Mouse (Mus musculus): ENCODE results near the gene Itprid2.
"Not testable (repeated sequence)": the region's sequence is repeated elsewhere in the genome, so short reads cannot be mapped to it uniquely, and the experiment has no call there.

The Itprid2 gene

DNA sequence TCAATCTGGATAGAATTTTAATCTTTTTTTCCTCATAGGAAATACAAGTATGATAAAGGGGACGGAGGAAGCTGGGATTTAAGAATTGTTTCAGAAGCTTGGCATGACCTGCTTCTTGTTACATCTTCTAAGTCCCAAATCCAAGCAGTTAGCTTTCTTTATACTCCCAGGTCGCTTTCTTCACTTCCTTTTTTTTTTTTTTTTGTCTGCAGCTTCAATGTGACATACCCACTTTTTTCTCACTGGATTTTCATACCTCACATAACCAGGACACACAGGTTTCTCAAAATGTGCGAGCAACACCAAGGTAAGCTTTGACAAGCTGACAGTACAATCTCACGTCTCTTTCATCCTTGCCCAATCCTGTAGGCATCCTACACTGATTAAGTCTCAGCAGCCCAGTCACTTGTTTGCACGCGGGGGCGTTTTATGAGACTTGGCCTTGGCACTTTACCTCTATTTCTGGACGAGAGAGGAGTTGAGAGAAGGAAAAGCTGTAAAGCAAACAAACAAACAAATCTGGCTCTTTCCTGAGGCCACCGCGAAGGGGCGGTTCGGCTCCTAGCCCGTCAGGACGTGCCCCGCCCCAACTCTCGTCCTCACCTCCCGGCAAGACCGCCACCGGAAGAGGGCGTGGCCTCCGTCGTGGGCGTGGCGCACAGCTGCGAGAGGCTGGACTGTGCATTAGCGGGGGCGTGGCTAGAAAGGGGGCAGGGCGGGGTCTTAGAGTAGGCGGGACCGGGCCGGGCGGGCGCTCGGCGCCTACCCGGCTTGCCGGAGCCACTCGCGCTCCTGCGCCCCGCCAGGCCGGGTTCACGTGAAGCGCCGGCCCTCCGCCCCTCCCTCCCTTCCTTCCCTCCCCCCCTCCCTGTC lies at the start of gene Itprid2:
TSS of gene Itprid2 (plus strand) at position 825 of the 873 bp plus-strand sequence.
- DNase-seq: peak; percentile 96 to 98

DNA sequence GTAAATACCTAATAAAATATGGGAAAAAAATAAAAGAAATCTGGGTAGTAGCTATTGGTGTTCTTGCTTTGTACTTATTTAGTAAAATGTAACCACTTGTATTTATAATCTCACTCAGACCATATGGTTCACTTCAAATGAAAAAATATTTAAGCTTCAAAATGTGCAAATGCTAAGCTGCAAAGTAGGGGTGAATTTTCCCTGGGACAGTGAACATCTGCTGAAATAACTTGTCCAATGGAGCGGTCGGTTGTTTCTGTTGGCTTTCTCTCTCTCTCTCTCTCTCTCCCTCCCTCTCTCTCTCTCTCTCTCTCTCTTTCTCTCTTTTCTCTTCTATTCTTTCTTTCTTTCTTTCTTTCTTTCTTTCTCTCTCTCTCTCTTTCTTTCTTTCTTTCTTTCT lies 39.0 kb upstream of the Itprid2 start:
- no peak for DNase-seq

DNA sequence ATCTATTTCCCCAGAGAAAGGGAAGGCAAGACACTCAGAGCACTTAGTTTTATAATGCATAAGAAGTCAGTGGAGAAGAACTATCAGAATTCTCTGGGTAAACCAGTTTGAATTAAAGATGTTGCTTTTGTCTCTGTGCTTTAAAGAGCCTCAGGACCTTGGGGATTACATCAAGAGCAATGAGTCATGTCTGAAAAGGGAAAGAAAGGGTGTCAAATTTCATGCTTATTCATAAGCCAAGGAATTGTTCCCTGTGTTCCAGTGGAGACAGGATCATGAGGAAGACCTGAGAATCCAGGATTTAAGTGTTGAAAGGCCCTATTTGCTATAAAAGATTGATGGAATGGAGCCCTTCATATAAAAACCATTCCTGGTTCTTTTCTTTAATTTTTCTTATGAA lies 38.1 kb upstream of the Itprid2 start:
- no peak for DNase-seq

DNA sequence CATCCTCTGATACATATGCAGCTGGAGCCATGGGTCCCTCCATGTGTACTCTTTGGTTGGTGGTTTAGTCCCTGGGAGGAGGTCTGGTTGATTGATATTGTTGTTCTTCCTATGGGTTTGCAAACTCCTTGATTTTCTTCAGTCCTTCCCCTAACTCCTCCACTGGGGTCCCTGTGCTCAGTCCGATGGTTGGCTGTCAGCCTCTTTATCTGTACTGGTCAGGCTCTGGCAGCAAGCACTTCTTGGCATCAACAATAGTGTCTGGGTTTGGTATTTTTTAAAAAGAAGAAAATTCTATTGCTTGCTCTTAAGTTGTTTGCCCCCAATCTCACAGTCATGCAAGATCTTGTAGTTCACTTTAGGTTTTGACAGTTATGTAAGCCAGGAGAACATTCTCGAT lies 34.0 kb upstream of the Itprid2 start:
- not testable (repeated sequence) for DNase-seq

DNA sequence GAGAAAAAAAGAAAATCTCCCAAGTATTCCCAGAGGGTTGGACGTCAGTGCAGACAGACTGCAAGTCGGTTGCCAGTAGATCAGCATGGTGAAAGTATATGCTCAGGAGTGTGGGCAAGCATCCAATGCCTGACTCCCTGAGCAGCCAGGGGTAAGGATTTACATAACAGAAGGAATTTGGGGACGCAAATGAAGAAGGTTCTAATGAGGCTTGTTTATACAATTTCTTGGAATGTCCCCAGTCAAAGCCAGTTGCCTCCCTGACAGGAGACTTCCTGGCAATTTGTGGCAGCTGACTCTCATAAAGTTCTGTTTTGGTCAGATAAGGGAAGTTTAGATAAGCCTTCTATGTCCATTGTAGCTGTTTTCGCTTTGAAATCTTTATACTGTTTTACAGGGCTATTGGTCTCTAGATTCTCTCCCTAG lies 33.4 kb upstream of the Itprid2 start:
- no peak for DNase-seq

DNA sequence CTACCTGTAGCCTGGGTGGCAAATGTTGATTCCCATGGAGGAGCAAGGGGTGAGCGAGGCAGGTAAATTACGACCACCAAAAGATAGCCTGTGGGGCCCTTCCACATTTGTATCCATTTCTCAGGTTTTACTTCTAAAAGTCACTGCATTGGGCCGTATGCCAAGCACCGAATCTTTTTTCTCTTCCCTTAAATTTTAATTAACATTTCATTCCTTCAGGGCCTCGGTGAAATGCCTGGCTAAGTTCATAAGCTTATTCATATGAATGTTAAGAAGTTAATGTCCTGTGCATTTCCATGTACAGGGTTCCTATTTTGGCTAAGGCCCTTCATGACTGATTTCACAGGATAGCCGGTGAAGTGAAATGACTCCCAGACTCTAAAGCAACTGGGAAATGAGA lies 32.8 kb upstream of the Itprid2 start:
- no peak for DNase-seq

DNA sequence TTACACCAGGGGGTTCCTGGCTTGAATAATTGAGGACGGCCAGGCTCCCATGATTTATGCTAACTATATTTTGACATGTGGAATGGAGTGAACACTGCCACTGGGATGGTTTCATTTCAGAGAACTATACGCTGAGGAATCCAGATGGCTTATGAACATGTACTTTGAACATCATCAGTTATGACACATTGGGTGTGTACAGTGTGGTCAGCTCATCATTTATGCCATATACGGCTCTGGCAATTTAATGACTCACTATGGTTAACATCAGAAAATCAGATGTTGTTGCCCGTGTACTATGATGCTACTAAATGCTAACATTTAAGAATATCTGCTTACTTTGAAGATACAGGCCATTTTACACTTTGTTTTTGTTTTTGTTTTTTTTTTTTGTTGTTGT lies 31.8 kb upstream of the Itprid2 start:
- DNase-seq: no peak

DNA sequence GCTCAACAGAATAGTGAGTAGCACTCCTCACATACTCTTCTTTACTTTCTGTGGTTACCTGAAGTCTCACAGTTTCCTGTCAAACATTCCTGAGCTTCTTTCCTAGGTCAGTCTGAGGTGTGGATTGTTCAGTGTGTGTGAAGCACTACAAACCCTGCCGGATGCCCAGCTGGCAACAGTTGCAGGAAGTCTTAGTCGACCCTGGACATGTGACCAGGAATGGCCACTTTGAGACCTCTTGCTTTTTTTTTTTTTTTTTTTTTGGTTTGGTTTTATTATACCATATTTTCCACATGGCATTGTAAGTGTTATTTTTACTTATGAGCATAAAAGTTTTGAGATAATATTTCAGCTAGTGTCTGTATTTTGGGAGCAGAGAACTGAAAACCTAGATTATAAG lies 29.1 kb upstream of the Itprid2 start:
- peak in 1 of 2 experiments; percentile 43 for DNase-seq

DNA sequence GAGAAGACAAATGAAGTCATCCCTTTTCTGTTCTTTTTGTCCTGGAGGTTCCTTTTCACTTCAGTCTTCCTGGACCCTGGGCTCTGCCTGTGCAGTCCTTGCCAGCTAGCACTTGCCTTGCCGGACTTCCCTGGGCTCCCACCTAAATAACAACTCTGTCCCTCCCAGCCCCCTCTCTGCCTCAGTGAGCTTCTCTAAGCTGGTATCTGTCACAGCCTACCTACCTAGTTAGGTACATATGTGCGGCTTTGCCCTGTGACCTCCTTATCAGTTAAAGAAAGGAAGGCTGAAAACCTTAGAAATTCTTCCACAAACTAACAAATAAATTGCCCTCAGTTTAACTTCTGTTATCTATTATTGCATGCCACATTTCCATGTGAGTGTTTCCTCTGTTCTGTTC lies 28.0 kb upstream of the Itprid2 start:
- DNase-seq: no peak

DNA sequence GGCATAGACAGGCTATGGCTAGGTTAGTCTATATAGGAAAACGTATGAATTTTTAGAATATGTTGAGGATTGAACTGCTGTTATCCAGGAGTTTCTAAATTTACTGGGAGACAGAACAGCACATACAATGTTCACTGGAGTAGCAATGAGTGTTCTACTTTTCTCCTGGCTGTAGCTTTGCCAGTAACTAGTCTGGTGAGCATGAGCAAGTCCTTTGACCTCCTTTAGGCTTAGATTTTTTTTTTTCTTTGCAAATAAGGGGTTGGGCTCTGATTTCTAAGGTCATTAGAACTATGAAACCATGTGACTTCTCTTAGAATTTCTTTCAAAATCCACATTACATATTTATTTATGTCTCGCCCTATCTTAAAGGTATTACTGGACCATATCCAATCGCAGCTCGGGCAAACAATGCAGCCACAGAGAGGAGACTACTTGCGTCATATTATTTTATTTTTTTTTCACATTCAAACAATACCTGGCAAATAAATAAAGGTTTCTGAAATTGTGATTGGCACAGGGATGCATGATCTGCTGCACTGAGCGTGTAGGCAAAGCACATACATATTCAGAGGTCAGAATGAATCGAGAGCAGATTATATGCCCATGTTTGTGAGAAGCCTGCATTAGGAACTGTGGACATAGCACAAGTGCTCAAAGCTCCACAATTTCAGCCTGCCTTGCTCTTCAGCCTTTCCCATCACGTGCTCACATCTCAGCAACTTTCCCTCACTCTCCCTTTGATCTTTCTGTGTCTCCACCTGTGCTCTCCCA lies 26.7 kb upstream of the Itprid2 start:
- DNase-seq: no peak

DNA sequence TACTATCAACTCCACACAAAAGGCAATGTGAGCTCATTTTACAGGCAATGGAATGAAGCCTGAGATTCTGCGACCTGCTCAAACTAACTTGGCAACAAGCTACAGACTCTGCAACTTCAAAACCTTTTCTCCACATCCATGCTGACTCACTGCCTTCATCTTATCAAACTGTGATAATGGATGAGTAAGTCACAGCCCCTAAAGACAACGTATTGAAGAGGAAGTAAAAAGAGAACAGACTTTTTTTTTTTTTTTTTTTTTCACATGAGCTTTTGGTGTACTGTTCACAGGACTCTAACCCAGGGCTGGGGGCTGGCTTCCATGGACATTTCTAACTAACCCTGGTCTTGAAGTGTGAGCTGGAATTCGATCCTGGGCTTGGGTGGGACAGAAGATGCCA lies 24.3 kb upstream of the Itprid2 start:
- no peak for DNase-seq

DNA sequence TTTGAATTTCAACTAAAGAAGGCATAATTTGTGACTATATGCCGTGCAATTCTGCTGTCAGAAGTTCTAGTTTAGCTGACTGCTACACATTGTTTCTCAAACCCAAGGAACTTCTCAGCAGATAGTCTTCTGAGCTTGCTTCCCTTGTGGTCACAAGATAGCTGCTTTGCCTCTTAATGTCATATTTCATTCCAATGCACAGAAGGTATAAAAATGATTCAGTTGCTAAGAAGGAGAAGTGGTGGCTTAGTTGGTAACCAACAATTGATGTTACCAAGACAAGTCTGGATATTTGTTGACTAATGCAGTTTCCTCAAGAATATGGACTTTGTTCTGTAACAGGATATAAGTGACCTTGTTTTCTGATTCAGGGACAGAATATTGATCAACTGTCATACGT lies 17.0 kb upstream of the Itprid2 start:
- no peak for DNase-seq

DNA sequence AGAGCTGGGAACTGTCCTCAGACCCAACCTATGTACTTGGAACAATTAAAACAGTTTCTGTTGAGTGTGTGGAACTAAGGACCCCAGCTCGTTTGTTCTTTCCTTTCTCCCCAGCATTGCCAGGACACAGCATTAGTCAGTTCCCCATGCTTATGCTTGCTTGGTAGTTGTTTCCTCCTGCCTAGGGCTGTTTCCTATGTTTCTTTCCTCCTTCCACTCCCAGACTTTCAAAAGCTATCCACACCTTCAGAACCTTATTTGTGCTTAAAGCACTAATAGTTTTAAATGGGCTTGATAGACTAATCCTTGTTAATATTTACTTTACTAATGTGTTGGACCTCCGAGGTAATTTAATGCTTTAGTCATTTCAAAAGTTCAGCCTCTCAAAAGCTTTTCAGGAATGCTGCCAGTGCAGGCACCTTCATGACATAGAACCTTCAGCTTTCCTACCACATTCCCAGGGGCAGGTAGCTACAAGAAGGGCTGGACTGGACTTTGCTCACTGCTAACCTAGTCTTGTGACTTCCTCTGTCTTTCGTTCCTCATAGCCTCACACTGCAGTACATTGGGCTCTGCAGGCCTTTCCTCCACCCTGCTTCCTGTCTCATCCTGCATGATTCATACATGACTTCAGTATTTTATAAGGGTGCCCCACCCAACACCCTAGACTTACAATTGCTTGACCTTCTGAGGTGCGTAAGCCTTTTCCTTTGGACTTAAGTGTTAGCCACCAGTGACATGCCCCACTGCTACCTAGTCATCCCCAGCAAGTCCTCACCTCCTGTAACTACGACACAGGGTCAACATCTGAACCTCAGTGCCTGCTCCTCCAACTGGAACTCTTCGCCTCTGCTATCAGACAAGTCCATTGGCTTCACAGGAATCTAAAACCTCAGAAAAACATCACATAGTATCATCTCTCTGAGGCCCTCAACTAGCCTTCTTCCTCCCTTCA lies 16.3 kb upstream of the Itprid2 start:
- peak in 1 of 2 experiments; percentile 6 for DNase-seq

DNA sequence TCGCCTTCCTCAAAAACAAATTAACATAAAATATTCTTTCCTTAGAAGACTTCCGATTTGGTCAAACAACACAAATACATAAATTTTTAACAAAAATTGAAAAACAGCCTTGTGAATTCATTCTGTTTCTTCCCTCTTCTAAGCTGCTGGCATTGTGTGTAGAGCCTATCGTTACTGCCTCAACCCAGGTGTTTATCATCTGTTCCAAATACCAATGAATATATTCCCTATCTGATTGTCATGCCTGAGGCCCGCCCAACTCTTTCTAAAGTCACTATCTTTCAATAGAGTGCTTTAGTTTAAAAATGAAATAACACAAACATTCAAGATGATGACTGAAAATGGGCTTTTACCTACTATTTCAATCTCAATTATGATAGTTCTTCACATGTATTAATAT lies 11.9 kb upstream of the Itprid2 start:
- DNase-seq: no peak

DNA sequence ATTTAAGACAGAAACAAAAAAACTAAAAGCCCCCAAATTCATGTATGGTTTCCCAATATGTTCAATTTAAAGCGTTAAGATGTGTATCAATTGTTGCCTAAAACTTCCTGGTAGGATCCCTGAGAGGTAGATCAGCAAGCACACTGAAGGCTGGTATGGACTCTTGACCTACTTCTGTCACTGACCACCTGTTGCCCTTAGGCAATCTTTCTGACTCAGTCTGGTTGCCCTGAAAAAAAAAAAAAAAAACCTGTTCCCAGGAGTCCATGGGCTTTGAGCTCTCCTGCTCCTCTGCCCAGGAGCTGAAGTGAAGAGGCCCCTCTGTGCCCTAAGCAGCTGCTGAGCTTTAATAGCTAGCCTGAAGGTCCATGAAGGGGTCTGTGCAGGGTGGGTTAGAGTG lies 7.5 kb upstream of the Itprid2 start:
- DNase-seq: no peak

DNA sequence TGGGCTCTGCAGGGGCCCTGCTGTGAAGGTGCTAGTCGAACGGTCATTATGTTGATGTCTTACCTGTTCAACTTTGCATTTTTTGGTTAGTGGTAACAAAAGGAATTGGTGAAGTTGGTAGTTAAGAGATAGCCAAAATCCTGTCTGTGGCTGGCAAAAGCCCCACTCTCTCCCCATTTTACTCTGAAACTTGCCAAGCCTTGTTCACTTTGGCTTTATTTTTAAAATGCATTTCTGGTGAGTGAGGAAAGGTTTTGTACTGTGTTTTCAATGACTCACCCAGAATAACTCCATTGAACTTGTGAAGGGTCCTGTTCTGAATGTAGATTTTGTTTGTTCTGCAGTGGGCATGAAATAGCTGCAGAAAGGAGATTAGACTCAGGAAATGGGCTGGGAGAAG lies 4.9 kb upstream of the Itprid2 start:
- DNase-seq: no peak

DNA sequence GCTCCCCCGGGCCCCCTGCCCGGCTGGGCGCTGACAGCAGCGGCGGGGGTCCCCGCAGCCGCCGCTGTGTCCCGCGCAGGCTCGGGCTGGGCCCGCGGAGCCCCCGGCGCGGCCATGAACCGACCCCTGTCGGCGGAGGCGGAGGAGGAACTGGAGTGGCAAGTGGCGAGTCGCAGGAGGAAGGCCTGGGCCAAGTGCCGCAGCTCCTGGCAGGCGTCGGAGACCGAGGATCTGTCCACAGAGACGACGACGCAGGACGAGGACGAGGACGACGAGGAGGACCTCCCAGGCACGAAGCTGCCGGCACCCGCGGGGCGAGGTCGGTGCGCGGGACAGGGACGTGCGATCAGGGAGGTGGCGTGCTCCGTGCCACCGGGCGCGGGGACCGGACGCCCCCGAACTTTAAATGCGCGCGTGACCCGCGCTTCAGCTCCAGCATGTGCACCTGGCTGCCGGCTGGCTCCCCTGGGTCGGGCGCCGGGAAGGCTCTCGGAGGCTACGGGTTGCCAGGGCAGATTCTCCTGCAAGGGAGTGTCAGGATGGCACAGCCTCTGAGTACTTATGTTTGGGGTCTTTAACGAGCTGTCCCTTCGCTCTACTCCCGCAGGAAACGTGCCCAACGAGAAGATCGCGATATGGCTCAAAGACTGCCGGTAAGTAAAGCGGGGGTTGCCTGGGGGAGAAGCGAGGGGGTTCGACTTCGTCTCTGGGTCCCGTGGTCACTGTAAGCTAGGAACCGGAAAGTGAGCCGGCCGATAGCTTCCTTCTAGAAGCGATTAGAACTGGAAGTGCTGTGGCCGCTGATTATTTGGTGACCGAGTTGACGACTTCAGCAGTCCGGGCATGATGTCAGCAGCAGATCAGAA lies 507 bp downstream of the Itprid2 start:
- DNase-seq: peak; percentile 72 to 75

DNA sequence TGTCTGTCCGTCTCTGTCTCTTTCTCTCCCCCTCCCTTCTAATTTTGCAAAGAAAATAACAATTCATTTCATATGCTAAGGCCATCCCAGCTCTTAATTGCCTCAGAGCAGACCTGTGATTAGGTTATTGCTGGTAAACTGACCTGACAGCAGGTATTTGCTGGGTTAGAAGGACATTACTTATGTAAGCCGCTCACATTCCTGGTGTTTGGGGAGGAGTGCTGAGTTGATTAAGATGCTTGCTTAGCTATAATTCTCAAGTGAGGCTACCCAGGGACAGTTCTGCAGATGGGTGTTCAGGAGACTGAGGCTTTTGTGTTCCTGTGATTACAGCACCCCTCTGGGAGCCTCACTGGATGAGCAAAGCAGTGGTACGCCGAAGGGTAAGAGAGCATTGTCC lies 3.8 kb downstream of the Itprid2 start:
- no peak for DNase-seq

DNA sequence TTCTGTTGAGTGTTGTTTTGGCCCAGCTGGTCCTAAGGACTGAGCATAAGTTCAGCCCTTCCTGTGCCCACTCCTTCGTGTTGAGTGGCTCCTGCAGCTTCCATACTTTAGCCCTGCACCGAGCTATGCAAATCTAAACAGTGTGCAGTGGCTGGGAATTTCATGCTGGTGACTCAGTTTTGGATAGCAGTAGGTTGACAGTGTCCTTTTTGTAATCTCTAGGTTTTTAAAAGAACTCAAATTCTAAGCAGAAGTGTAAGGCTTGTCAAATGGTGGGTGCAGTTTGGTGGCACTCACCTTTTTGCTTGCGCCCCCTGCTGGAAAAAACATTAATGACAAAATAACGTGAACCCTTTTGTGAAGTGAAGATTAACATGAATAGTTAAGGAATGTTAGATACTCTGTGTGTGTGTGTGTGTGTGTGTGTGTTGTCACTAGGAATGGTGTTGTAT lies 11.1 kb downstream of the Itprid2 start:
- DNase-seq: peak in 1 of 2 experiments; percentile 60

DNA sequence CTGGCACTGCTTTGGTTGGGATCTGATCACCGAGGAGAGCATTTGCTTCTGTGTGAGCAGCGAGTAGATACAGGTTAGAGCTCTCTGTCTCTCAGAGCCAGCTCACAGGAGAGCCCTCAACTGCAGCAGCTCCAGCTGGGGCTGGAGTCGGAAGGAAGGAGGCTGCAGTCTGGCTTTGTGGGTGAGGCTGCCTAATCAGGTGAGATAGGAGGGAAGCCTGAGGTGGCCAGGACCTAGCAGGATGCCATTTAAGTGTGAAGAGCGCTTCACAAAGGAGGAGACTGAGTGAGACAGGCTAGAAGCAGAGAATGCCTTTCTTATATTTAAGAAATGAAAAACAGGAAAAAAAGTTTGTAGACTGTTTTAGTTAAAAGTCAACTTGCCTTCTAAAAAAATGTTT lies 11.9 kb downstream of the Itprid2 start:
- DNase-seq: no peak

DNA sequence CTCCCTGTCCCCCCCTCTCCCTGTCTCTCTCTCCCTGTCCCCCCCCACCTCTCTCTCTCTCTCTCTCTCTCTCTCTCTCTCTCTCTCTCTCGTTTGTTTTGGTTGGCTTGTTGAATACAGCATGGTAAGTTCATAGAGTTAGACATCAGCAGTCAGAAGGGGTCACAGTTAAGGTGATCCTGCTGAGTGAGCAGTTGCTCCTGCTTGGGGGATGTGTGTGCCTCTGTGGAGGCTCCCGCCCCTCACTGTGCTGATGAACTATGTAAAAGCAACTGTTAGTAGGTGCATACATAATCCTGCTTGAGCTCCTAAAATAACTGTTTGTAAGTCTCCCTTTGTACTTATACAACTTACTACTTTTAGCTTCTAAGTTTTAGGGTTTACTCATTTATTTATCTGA lies 12.6 kb downstream of the Itprid2 start:
- DNase-seq: no peak

DNA sequence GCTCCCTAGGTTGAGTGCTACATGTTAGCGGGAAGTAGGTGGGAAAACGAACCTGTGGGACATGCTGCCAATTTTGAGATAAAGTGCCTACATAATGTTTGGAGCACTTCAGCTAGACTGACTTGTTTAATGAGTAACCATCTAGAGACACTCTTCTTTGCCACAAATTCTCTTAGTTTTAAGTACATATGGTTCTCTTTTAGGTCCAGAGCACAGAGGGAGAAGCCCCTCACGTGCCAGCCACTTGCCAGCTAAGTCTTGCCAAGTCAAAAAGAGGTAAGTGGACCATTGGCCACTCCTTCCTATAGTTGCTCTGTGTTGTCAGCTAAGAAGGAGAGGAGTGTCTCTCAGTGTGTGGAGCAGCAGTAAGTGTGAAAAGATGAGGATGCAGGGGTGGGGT lies 16.0 kb downstream of the Itprid2 start:
- DNase-seq: peak; percentile 38 to 58

Data from lung, adult 18-20 months (tissue).